Mouse (Mus musculus) brain, embryonic 14.5 days (tissue): ENCODE measurements at regions not wholly inside any gene's neighbourhood (a gene's known extent, or its start where the extent isn't known, plus 50 kb on each side); places are given as distances from the start of the nearest gene placed in this dataset.

Experiments
- CTCF ChIP-seq: fragments of 200-500 bp; IDR thresholded peaks from 2 replicates; pipeline ENCODE4 v1.5.1; 2012; ENCODE audit warnings: inconsistent platforms, mild to moderate bottlenecking, moderate library complexity, borderline replicate concordance; ENCODE audit not compliant: insufficient read depth, insufficient read length; ENCODE audit errors: extremely low read depth
- POLR2A ChIP-seq: fragments of 200-500 bp; IDR thresholded peaks from 2 replicates; pipeline ENCODE4 v1.6.1; 2012; ENCODE audit warnings: mild to moderate bottlenecking, inconsistent platforms, borderline replicate concordance; ENCODE audit not compliant: poor library complexity, insufficient read depth, insufficient read length, severe bottlenecking; ENCODE audit errors: extremely low read depth

DNA sequence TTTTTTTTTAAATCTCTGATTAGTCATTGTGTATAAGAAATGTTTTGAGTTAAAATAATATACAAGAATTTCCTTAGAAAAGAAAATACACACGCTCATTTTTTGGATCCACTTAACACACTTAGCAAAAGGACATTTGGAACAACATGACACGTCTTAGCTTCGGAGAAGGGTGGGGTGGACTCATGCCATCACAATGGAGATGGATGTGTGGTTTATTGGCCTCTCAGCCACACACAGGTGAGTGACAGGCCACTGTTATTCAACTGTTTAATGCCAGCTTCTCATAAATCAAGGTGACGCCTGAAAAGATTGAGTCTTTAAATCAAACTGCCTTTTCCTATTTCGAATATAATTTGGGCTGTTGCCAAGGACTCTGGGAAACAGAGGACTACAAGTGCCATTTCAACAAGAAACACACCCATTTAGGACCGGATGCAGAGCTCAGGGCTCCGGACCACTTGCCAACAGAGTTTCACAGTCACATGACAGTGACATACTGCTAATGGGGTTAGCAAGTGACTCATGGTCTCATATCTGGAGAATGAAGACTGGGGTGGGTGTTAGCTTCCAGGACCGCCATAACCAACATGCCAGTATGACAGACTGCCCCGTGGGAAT lies 71.5 kb upstream of the Cldn5 start:
- no peak for TF ChIP-seq CTCF
- no peak for TF ChIP-seq POLR2A
